Mouse (Mus musculus) cerebellum, adult 18-20 months (tissue): ENCODE measurements around the gene Aldh5a1.
"Not testable (repeated sequence)": the region's sequence is repeated elsewhere in the genome, so short reads cannot be mapped to it uniquely, and the experiment has no call there.

Experiments used
- DNase-seq, 2 experiments: peaks; one replicate each; pipeline ENCODE4 v3.0.0; 2021

Aldh5a1 gene

GRCm38 (mm10) chr13:24937108-24937838 lies at the start of gene Aldh5a1:
Aldh5a1 (minus strand) TSS chr13:24937661.
- peak; percentile 81 to 88 for DNase-seq

- no peak for DNase-seq
These were observed 48.0 kb upstream of the Aldh5a1 start for GRCm38 (mm10) chr13:24985435-24985834.

- DNase-seq, result no peak
These were observed 43.6 kb upstream of the Aldh5a1 start for GRCm38 (mm10) chr13:24981031-24981430.

GRCm38 (mm10) chr13:24977820-24978342 lies 40.4 kb upstream of the Aldh5a1 start:
- no peak for DNase-seq

- DNase-seq, result no peak
These were observed 38.9 kb upstream of the Aldh5a1 start for GRCm38 (mm10) chr13:24976384-24976783.

- not testable (repeated sequence) for DNase-seq
These were observed 34.3 kb upstream of the Aldh5a1 start for GRCm38 (mm10) chr13:24971776-24972175.

GRCm38 (mm10) chr13:24965846-24966201 lies 28.4 kb upstream of the Aldh5a1 start:
- DNase-seq, result no peak

- peak in 1 of 2 experiments; percentile 28 for DNase-seq
These were observed 27.8 kb upstream of the Aldh5a1 start for GRCm38 (mm10) chr13:24965130-24965845.

GRCm38 (mm10) chr13:24962119-24962518 lies 24.7 kb upstream of the Aldh5a1 start:
- no peak for DNase-seq

- DNase-seq, result no peak
These were observed 22.6 kb upstream of the Aldh5a1 start for GRCm38 (mm10) chr13:24960084-24960483.

GRCm38 (mm10) chr13:24958671-24959070 lies 21.2 kb upstream of the Aldh5a1 start:
- DNase-seq, result no peak

GRCm38 (mm10) chr13:24955500-24955899 lies 18.0 kb upstream of the Aldh5a1 start:
- peak in 1 of 2 experiments; percentile 49 for DNase-seq

- no peak for DNase-seq
These were observed 17.6 kb upstream of the Aldh5a1 start for GRCm38 (mm10) chr13:24955091-24955490.

GRCm38 (mm10) chr13:24952659-24953058 lies 15.2 kb upstream of the Aldh5a1 start:
- DNase-seq, result no peak

- no peak for DNase-seq
These were observed 11.4 kb upstream of the Aldh5a1 start for GRCm38 (mm10) chr13:24948870-24949269.

- DNase-seq, result no peak
These were observed 9.7 kb upstream of the Aldh5a1 start for GRCm38 (mm10) chr13:24947158-24947557.

GRCm38 (mm10) chr13:24945567-24945966 lies 8.1 kb upstream of the Aldh5a1 start:
- peak; percentile 23 to 28 for DNase-seq

- no peak for DNase-seq
These were observed 5.8 kb upstream of the Aldh5a1 start for GRCm38 (mm10) chr13:24943303-24943702.

- peak; percentile 21 to 41 for DNase-seq
These were observed 5.2 kb upstream of the Aldh5a1 start, which contains the start of gene Gpld1 for GRCm38 (mm10) chr13:24942512-24943282. Gpld1 (plus strand) TSS chr13:24943152.

GRCm38 (mm10) chr13:24939472-24939871 lies 2.0 kb upstream of the Aldh5a1 start:
- peak in 1 of 2 experiments; percentile 27 for DNase-seq

GRCm38 (mm10) chr13:24938683-24939082 lies 1.2 kb upstream of the Aldh5a1 start:
- DNase-seq, result peak; percentile 85 to 89

GRCm38 (mm10) chr13:24937839-24938166 lies 342 bp upstream of the Aldh5a1 start:
- DNase-seq, result no peak

- DNase-seq, result peak in 1 of 2 experiments; percentile 21
These were observed 721 bp downstream of the Aldh5a1 start for GRCm38 (mm10) chr13:24936772-24937107.
